Mouse (Mus musculus) lung, adult 18-20 months (tissue): ENCODE data around the gene Pdlim7.
A peak's percentile ranks its signal among the peaks of the same experiment; 100 is the strongest.

Experiments
- DNase-seq, 2 experiments: peaks; one replicate each; pipeline ENCODE4 v3.0.0; 2022; ENCODE audit warnings: mixed read lengths in 2 of 2

Pdlim7 gene

DNA sequence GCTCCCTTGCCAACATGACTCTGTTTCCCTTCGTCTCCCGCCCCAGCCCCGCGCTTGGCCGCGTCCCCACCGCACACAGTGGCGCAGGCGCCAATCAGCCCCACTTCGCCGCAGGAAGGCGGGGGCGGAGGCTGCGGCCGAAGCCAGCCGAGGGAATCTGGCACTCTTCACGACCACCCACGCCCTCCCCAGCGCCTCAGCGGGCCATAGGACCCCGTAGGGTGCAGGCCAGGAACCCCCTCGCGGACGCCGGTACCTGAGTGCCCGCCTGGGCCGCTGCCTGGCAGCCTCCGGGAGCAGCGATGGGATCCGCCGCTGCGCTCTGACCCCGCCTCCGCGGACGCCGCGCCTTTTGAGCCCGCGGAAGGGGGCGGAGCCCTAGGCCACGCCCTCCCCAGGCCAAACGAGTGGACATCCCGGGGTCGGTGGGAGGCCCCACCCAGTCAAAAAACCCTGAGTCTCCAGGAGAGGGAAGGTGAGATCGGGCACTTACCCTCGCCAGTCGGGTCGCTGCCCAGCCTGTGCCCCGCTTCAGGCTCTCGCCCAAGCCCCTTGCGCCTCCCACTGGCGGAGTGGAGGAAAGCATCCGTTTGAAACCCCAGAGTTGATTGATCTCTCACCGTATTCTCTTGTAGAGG lies at the start of gene Pdlim7:
TSS of gene Pdlim7 (minus strand) at position 566 of the 638 bp plus-strand sequence.
- DNase-seq, result peak; percentile 87 to 90

DNA sequence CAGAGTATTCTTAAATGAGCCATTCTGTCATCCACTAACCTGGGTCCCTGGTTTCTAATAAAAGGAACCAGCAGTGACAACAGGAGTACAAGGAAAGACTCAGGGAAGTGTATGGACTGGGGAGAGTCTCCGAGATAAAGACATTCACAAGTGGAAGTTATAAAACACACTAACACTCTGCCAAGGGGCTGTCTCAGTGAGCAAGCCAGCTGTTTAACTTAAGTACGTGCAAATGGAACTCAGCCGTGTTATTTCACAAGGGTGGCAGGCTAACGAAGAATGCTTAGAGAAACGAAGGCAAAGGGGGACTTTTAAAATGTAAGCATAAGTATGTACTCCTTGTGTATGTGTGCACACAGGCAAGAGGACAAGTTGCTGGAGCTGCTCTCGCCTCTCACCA lies 44.0 kb upstream of the Pdlim7 start:
- peak in 1 of 2 experiments; percentile 43 for DNase-seq

DNA sequence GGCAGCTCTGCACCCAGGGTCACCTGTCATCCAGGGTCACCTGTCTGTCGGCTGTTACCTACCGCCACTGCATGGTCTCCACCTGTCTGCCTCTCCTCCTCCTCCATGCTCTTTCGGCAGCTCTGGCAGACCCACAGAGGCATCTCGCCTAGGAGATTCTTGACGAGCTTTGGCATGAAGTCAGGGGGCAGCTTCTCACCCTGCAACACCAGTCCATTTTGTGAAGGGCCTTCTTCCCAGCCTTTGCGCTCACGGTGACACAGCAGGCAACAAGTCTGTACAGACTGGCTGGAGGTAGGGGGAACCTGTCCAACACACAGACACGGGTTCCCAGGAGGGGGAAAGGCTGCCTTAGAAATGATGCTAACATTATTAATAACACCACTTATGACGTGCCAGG lies 42.4 kb upstream of the Pdlim7 start:
- no peak for DNase-seq

DNA sequence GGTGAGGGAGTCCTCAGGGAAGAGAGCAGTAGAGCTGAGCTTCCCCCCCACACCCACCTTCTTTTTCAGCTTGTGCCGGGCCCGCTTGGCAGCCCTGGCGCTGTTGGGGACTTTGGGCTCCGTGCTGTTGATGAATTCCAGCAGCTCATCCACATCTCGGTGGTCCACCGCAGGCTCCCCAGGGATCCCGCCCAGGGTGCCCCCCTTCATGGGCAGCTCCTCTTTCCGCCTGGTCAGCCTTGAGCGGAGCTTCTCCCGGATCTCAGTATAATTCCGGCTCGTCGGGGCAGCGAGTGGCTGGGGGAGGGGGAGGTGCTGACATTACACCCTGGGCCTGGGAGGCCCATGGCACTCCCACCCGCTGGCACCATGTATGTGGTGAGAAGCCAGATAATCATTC lies 35.6 kb upstream of the Pdlim7 start:
- no peak for DNase-seq

DNA sequence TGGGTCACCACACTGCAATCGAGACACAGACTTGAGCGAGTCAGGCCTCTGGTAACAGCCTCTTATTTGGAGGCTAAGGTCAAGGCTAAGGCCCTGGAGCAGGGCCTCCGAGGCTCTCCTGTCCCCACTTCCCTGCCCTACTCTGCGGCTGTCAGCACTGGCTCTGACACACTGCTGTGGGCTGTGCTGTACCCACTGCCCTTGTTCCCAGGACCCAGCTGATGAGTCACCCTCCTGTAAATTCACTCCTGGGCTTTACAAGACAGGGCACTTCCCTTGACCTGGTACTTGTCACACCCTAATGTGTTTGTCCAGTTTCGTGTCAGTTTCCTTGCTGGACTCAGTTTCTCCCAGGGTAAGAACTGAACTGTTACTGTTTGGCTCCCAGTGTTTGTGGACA lies 35.0 kb upstream of the Pdlim7 start:
- DNase-seq, result no peak

DNA sequence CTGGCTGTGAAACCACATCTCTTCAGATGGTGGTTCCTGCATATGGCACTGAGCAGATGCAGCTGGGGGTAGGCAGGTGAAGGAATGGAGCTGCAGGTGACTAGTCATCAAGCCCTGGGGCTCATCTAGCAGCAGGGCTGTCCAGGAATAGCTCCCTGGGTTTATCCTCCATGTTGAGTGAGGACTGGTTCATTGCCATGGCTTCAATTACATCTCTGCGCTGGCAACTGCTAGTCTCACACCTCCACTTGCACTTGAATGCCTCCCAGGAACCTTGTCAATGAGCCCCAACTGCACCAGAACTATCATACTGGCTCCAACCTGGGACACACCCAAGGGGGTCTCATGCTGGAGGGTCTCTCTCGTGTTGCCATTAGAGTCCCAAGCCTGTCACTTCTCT lies 34.4 kb upstream of the Pdlim7 start:
- DNase-seq, result no peak

DNA sequence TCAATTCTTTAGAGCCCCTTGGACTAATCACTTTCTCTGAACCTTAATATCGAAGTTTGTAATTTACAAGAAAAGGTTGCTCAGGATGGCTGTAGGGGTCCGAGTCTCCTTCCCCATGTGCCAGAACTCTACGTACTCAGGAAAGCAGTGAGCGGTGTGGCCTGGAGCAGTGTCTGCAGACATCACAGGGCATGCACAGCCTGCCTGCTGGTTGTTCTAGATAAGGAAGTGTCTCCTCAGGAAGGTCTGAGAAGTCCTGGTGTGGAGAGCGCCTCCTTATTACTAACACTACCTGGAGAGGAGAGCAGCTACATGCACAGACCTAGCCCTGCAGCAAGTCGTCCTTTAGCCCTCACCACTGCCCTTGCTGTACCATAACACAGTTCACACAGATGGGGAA lies 31.3 kb upstream of the Pdlim7 start:
- DNase-seq, result no peak

DNA sequence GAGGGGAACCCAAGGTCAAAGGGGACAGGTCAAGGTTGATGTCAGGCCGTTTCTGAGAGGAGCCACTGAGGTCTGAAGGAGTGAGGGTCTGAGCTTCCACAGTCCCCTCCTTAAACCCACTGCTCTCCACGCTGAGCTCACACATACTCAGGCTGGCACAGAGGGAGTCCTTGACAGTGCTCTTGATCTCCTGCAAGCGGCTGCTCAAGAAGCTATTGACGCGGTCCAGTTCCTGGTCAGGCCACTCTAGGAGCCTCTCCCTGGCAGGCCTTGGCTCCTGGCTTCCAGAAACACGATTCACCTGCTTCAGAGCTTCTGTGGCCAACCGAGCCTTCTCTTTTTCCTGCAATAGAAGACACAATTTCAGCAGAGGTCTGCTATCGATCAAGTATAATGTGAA lies 30.0 kb upstream of the Pdlim7 start:
- DNase-seq, result peak; percentile 72 to 73

DNA sequence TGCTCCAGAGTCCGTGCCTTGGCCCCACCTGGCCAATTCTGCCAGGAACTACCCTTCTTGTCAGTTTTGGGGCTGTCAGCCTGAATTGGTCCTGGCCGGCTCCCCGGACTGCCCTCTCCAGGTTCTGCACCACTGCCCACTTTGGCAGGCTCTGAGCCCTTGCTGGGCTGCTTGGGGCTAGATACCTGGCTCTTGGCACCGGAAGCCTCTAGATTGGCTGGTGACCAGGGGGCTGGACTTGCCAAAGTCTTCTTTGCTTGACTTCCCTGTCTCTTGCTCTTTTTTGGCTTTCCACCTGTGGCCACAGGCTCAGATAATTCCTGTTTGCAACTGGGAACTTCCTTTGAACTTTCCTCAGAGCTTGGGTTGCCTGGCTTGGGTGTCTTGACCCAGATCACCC lies 29.4 kb upstream of the Pdlim7 start:
- DNase-seq, result peak; percentile 55 to 70

DNA sequence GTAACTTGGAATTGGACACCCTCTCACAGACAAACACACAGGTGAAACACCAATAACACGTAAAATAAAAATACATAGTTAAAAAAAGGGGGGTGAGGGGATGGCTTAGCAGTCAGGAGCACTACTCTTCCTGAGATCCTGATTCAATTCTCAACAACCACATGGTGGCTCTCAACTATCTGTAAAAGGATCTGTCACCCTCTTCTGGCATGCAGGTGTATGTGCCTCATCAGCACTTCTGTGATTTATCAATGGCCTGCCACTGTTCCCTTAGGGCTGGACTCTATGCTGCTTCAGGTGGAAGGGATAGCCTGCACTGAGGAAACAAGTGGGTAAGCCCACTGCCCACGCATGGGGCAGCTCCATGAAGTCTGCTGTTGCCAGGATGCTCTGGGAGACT lies 27.5 kb upstream of the Pdlim7 start:
- DNase-seq, result no peak

DNA sequence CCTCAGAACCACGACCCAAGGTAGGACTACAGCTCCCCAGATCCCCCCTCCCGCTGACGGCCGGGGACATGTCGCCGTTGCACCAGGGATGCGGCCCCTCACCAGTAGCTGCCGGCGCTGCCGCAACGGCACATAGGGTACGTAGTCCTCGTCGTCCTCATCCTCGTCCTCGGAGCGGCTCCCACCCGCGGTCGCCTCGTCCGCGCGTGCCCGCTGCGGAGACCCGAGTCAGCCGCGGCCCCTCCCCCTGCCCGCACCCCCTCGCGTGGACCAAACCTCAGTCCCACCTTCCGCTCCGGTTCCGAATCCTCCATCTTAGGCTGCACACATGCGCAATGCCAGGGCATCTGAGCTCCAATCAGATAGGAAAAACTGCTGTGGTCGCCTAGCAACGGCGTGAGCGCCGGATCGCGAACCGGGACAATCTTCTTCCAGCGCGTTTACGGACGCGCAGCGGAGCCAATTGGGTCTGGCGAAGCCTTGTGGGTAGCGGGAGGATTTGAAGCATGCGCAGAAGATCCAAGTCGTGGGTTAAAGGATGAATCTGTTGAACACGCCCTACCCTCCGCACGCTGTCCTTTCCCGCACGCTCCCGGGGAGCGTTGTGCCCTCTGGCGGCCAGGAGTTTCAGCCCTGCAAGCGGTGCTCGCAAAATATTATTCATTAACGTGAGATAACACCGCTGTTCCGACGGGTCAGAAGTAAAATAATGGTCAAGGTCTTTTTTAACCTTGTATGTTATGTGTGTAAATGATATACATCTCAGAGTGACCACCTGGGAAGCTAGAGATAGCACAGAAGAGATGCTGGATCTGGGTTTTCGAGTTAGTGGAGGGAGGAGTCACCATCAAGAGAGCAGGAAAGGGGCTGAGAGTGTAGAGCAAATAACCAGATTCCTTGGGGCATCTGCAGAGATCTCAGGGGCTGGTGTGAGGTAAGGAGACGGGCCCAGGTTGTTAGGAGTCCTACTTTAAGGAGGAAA lies 23.0 kb upstream of the Pdlim7 start, which contains the start of gene Ddx41:
TSS of gene Ddx41 (minus strand) at position 465 of the 982 bp plus-strand sequence.
- DNase-seq, result peak; percentile 100

DNA sequence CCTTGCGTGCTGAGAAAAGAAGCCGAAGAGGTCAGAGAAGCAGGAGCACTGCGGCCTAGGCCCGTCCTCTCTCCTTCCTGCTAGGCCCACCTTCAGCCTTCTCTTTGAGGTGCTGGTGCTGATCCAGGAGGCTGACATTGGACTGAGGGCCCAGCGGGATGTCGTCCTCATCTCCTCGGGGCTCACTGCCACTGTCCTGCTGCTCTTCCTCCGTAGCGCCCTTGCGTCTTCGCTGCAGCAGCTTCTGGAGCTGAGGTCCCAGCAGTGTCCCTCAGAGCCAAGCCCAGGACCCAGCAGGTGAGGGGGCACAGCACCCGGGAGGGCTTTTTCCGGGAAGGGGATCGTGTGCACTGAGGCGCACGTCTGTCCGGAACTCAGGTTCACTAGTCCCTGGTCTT lies 22.3 kb upstream of the Pdlim7 start:
- no peak for DNase-seq

DNA sequence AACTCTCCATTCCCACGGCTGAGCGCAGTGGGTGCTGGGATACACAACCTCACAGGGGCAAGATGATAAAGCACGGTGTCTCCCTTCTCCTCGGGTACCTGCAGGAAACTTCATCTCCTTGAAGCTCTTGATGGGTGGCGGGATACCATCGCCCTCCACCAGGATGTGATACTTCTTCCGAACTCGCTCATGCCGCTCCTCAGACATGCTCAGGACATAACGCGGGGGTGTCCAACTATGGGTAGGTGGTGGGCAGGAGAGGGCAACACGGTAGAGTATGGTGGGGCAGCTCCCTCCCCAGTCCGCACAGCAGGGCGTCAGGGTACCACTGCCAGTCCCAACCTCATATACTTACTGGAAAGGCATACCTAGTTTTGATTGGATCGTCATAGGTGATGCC lies 21.7 kb upstream of the Pdlim7 start:
- DNase-seq, result no peak

DNA sequence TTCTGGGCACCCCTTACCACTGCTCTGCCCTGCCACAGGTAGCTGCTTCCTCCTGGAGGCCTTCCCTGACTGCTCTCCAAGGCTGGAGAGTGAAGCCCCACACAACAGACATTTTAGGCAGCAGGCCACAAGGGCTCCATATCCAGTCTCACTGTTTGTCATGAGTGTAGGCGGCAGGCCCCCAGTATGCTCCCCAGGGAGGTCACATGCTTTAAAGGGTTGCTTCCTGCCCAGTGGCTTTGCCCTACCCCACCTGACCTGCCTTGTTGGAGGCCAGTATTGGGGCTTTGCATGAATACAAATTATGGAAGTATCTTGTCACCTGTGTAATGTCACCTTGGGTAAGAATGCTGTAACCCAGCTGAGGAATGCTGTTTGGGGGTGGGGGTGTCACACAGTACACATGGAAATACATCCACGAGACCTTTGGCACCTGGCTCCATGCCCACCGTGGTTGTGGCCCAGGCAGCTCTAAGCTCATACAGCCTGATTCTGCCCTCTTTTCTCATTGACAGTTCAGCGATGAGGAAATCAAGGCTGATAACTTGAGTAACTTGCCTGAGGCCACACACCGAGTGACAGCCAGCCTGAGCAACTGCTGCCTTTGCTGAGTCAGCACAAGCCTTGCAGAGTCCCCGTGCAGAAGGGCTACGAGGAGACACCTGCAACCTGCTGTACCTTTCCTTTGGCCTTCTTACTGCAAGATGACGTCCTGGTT lies 15.9 kb upstream of the Pdlim7 start, which contains the start of gene Dok3:
TSS of gene Dok3 (minus strand) at position 99 of the 718 bp plus-strand sequence.
- peak in 1 of 2 experiments; percentile 40 for DNase-seq

DNA sequence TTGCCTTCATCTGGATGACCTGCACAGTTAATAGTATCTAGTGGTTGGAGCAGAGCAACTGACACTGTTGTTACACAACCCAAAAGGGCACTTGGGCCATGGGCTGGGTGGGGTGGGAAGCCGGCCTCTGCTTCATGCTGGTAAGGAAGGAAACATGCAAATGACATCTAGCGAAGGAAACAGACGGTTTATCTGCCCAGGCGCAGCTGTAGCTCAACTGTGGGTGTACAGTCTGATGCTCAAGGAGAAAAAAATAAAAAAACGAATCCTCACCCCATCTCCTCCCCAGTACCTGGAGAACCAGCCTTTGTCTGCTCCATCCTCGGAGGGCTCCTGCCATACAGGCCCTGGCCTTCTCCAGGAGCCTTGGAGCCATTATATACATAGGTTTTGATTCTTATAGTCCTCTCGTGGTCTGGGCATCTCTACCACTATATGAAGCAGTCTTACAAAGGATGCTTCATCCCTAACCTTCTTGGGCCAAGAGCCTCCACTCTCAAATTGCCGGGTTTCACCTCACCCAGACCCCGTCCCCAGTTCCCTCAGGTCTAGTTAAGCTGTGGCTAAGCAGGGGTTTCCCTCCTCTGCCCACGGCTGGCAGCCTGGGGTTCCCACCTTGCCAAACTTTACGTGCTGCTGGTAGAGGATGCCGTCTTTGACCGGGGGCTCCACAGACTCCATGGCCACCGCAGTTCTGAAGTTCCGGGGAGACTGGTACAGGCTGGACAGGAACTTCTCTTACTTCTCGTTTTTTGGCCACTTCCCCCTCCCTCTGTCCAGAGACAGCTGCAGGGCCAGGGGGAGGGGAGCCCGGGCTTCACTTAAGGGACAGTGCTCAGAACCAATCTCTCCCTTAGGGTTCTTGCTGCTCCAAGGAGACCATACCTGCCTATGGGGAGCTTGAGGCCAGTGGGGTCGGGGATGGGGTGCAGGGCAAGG lies 14.6 kb upstream of the Pdlim7 start:
- DNase-seq, result peak in 1 of 2 experiments; percentile 42

DNA sequence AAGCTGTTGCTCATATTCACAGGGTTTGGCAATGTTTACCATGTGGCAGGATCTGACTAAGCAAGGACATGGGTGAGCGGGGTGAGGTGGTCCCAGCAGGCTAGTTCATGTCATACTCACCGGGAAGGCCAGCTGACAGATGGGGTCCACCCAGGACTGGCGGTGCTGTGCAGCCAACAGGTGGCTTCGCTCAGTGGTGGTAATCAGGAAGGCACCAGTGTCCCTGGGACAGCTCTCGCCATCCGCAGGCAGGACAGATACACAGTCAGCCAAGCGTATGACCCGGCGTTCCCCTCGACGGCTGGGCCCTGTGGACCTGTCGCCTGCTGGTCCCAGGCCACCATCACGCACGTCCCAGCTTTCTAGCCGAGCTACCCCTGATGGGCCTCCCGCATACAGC lies 13.7 kb upstream of the Pdlim7 start:
- no peak for DNase-seq

DNA sequence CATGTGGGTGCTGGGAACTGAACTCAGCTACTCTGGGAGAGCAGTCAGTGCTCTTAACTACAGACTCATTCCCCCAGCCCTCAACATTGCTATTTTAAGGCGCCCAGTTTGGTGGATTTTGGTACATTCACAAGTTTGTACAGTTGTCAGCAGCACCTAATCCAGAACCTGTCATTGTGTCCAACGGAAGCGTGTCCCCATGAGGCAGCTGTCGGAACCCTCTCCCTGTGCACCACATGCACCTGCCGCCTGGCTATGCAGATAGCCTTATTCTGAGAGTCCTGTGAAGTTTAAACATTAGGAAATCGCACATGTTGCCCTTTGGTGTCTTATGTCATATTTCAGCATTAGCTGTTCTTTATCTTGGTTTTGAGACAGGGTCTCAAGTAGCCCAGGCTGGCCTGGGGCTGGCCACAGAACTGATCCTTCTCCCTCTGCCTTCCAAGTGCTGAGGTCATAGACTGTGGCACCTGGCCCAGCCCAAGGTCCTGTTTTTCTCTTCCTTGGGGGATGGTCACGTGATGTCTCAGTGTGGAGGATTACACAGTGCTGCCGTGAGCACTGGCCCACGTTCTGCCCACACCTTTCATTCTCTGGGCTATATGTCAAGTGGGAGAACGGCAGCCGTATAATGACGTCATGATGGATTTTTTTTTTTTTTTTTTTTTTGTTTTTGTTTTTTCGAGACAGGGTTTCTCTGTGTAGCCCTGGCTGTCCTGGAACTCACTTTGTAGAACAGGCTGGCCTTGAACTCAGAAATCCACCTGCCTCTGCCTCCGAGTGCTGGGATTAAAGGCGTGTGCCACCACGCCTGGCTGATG lies 12.5 kb upstream of the Pdlim7 start:
- no peak for DNase-seq

DNA sequence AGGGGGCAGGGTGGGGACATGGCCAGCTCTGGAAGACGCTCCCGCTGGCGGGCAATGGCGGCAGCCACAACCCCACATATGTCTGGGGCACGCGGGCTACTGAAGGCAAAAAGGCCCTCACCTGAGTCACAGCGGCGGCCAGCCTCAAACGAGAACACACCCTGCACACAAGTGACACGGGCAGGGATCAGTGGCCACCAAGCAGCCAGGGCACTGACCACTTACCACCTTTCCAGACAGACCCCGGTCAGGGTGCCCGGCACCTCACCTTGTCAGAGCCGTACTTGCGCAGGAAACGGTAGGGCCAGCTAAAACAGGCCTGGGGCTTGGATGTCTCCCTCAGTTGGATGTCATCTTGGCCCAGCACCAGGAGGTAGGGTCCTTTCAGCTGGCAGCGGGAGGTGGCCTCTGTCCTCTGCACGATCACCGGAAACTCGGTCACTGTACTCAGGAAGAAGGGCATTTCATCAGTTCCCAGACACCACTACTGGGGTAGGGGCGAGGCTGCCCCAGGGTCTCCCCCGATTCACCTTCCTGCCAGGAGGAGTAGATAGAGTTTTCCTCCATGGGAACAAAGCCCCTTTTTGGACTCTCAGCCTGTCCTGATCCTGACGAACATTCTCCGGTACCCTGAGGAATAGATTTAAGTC lies 10.6 kb upstream of the Pdlim7 start:
- DNase-seq, result no peak

DNA sequence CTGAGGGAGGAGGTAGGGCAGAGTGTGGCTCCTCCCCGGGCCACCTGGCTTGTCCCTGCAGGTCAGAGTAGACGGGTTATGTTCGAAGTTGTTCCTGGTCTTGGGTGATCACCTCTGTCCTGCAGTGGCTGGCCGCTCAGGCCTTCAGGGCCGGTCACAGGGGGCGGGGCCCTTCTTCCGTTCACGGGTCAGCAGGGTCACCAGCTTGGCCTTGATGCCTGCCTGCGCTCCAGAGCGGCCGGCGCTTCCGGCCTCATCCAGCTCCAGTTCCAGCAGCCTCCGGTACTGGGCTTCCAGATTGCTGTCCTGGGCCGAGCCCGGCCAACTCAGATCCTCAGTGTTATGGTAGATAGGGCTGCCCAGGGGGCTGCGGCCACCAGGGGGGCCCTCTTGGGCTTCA lies 9.8 kb upstream of the Pdlim7 start:
- DNase-seq, result no peak

DNA sequence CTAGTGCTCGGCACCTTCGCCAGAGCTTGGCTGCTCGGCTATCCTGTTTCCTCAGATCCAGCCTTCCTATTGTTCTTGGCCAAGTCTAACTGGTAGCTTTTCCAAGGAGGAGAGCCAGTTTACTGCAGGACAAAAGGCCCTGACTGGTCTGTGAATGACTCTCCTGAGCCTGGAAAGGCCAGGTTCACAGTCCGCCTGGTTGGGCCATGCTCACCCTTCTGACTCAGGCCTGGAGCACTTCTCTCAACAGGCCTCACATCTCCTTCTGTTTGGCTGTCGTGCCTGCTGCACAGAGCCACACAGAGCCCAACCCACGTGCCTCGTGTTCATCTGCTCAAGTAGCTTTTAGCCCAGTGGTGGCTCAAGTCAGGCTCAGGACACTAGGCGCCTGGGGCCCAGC lies 9.3 kb upstream of the Pdlim7 start:
- no peak for DNase-seq

DNA sequence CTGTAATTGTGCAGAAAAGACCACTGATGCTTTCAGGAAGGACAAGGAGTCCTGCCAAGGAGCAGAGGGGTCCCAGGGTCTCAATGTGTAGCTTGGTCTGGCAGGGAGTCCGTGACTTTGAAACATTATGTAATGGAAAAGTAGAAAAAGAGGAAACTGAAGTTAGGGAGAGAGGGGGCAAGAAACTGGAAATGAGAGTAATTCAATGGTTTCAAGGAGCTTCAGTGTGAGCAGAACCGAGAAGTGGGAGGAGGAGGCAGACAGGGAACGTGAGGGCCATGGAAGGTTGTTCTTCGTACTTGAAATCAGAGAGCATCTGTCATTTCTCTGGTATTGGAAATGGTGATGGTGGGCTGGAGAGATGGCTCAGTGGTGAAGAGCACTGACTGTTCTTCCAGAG lies 6.1 kb upstream of the Pdlim7 start:
- no peak for DNase-seq
